Mouse (Mus musculus) liver, adult 2 months (tissue): Measurements from ENCODE around the gene Hist1h2br. TPM values are rescaled to one million over a fixed set of nuclear protein-coding genes. Genes with fewer than 3 reads are reported as not detected.
"Not testable (repeated sequence)": the region's sequence is repeated elsewhere in the genome, so short reads cannot be mapped to it uniquely, and the experiment has no call there.

Experiments
- DNase-seq: peaks from one replicate; pipeline ENCODE4 v3.0.0-alpha.2; 2011; ENCODE audit warnings: low read depth, low spot score; ENCODE audit errors: extremely low read depth
- H3K27ac ChIP-seq: fragments of 200-500 bp; replicated peaks from 2 replicates; pipeline ENCODE4 v1.5.1; 2012; ENCODE audit warnings: low read depth, mild to moderate bottlenecking, control low read depth, inconsistent platforms, low read length; ENCODE audit not compliant: insufficient read depth
- H3K27me3 ChIP-seq: fragments of 200-500 bp; 2 replicates; pipeline ENCODE4 v1.6.1; 2012; ENCODE audit warnings: mild to moderate bottlenecking, moderate library complexity, low read length, inconsistent platforms; ENCODE audit not compliant: control insufficient read depth, insufficient read depth
- H3K36me3 ChIP-seq: fragments of 200-500 bp; 2 replicates; pipeline ENCODE4 v1.6.1; 2012; ENCODE audit warnings: low read length, inconsistent platforms; ENCODE audit not compliant: control insufficient read depth, insufficient read depth
- H3K4me1 ChIP-seq: fragments of 200-500 bp; 2 replicates; pipeline ENCODE4 v1.6.1; 2011; ENCODE audit warnings: low read length; ENCODE audit not compliant: control insufficient read depth, insufficient read depth
- H3K4me3 ChIP-seq: fragments of 200-500 bp; 2 replicates; pipeline ENCODE4 v1.5.1; 2011; ENCODE audit warnings: low read depth, mild to moderate bottlenecking, control low read depth, low read length, moderate library complexity; ENCODE audit not compliant: insufficient read depth
- H3K79me2 ChIP-seq: fragments of 200-500 bp; 2 replicates; pipeline ENCODE4 v1.6.1; 2012; ENCODE audit warnings: inconsistent platforms, mild to moderate bottlenecking, low read length, moderate library complexity; ENCODE audit not compliant: control insufficient read depth, insufficient read depth
- H3K9ac ChIP-seq: fragments of 200-500 bp; 2 replicates; pipeline ENCODE4 v1.6.1; 2012; ENCODE audit warnings: low read depth, mild to moderate bottlenecking, control low read depth, inconsistent platforms, low read length
- CTCF ChIP-seq: fragments of 200-500 bp; IDR thresholded peaks from 2 replicates; pipeline ENCODE4 v1.5.1; 2011; ENCODE audit warnings: low read depth, low read length, control low read depth
- POLR2A ChIP-seq: fragments of 200-500 bp; IDR thresholded peaks from 2 replicates; pipeline ENCODE4 v1.6.1; 2011; ENCODE audit warnings: low read length, control low read depth; ENCODE audit not compliant: insufficient read depth; ENCODE audit errors: extremely low read depth
- WGBS: fragments of 180-500 bp; shearing (Covaris S2); methylation state at CpG from one replicate; pipeline ENCODE4 v1.1.7; 2018; 5-methylcytosine and 5-hydroxymethylcytosine counted together
- polyA plus RNA-seq: library from polyadenylated mRNA; depleted of rRNA; stranded (reverse); fragments of >200 nt; gene quantifications from 2 replicates; pipeline ENCODE4 v1.2.3, GENCODE M21; 2012; rRNA removed
- total RNA-seq: library from RNA; depleted of rRNA; stranded (reverse); fragments of >200 nt; gene quantifications from 2 replicates; pipeline ENCODE4 v1.2.3, GENCODE M21; 2014; rRNA removed

Hist1h2br gene
- total RNA-seq (0.65 and 1.3 TPM in 2 replicates), polyA plus RNA-seq (1.0 and 11.9 TPM in 2 replicates)

GRCm38 (mm10) chr13:21833461-21833860 lies at the start of gene Hist1h2br, which contains the start of gene Hist1h2ap:
TSS of gene Hist1h2br (plus strand) at chr13:21833743.
TSS of gene Hist1h2ap (minus strand) at chr13:21833507.
- not testable (repeated sequence) for H3K9ac ChIP-seq, H3K79me2 ChIP-seq, H3K27ac ChIP-seq, H3K36me3 ChIP-seq, H3K4me1 ChIP-seq, H3K27me3 ChIP-seq, DNase-seq, H3K4me3 ChIP-seq
- WGBS: no CpG with 5 or more reads among the region's 24 CpGs

GRCm38 (mm10) chr13:21784311-21784710 lies 49.2 kb upstream of the Hist1h2br start:
- H3K27ac ChIP-seq: no peak overlapping the region
- WGBS: 75% methylated on average over 6 of the region's 6 CpGs

GRCm38 (mm10) chr13:21786189-21786898 lies 47.2 kb upstream of the Hist1h2br start:
- Histone ChIP-seq H3K27me3 (no peaks in the 10 kb centered on the region; the same call in 1 of the 2 replicates), H3K27ac (no peak overlapping the region), H3K4me1 (peaks cover 4% of the 10 kb centered on the region), H3K36me3 (no peaks in the 10 kb centered on the region), H3K79me2 (no peaks in the 10 kb centered on the region), H3K4me3 (peak overlapping the region; percentile 44; the same call in 1 of the 2 replicates), H3K9ac (peak overlapping the region; percentile 60; the same call in 1 of the 2 replicates)
- DNase-seq: no peak
- WGBS: 12% methylated on average over 8 of the region's 8 CpGs
- no peak for TF ChIP-seq POLR2A
- no peak for TF ChIP-seq CTCF

More at GRCm38 (mm10) chr13:21784311-21784710, 49.2 kb upstream of the Hist1h2br start:
- no peak overlapping the region for H3K9ac ChIP-seq
- no peak for DNase-seq
- no peak for TF ChIP-seq POLR2A
- no peak for TF ChIP-seq CTCF
- no peaks in the 10 kb centered on the region for H3K36me3 ChIP-seq
- peaks cover 8% of the 10 kb centered on the region for H3K4me1 ChIP-seq
- H3K79me2 ChIP-seq: no peaks in the 10 kb centered on the region
- no peak overlapping the region for H3K4me3 ChIP-seq
- no peaks in the 10 kb centered on the region; the same call in 1 of the 2 replicates for H3K27me3 ChIP-seq

- not testable (repeated sequence) for H3K79me2 ChIP-seq, H3K36me3 ChIP-seq, H3K27ac ChIP-seq, H3K4me1 ChIP-seq, H3K27me3 ChIP-seq
- Histone ChIP-seq H3K9ac (peak within 1 kb of the TSS; percentile 60; the same call in 1 of the 2 replicates), H3K4me3 (peak within 1 kb of the TSS; percentile 44; the same call in 1 of the 2 replicates)
- peak; percentile 77 for DNase-seq
- WGBS: under 1% methylated on average over 43 of the region's 63 CpGs
Observed at GRCm38 (mm10) chr13:21786899-21787629, 46.5 kb upstream of the Hist1h2br start, which contains the start of the genes Hist1h2an and Hist1h2bp. TSS of gene Hist1h2an (minus strand) at chr13:21787218. TSS of gene Hist1h2bp (plus strand) at chr13:21787461.

GRCm38 (mm10) chr13:21787760-21788593 lies 45.6 kb upstream of the Hist1h2br start:
- H3K9ac ChIP-seq: no peak overlapping the region
- H3K36me3 ChIP-seq: no peaks in the 10 kb centered on the region
- no peaks in the 10 kb centered on the region; the same call in 1 of the 2 replicates for H3K27me3 ChIP-seq
- peaks cover 2% of the 10 kb centered on the region; the same call in 1 of the 2 replicates for H3K4me1 ChIP-seq
- DNase-seq: no peak
- H3K79me2 ChIP-seq: no peaks in the 10 kb centered on the region
- no peak overlapping the region for H3K4me3 ChIP-seq
- no peak for TF ChIP-seq CTCF
- TF ChIP-seq POLR2A: no peak
- 48% methylated on average over 16 of the region's 21 CpGs for WGBS
- no peak overlapping the region for H3K27ac ChIP-seq
